Mouse (Mus musculus) megakaryocyte, embryonic 14.5 days (primary cell): ENCODE data around the gene Tbx1. TPM values are rescaled to one million over a fixed set of nuclear protein-coding genes. Genes with fewer than 3 reads are reported as not detected.

Experiments used
- H3K27me3 ChIP-seq: replicated peaks from 2 replicates; pipeline ENCODE3; 2012; ENCODE audit warnings: inconsistent platforms
- H3K36me3 ChIP-seq: replicated peaks from 2 replicates; pipeline ENCODE3; 2012; ENCODE audit warnings: low read length, inconsistent platforms, mixed read lengths
- H3K4me1 ChIP-seq: 2 replicates; pipeline ENCODE4 v1.6.1; 2012; ENCODE audit warnings: inconsistent platforms
- H3K4me3 ChIP-seq: replicated peaks from 2 replicates; pipeline ENCODE3; 2012; ENCODE audit warnings: moderate library complexity, mild to moderate bottlenecking, inconsistent platforms
- H3K9me3 ChIP-seq: 2 replicates; pipeline ENCODE4 v1.6.1; 2012; ENCODE audit warnings: inconsistent platforms
- FLI1 ChIP-seq: IDR thresholded peaks from 2 replicates; pipeline ENCODE4 v1.6.1; 2012; ENCODE audit warnings: low read length, inconsistent platforms, mixed read lengths
- GATA1 ChIP-seq: IDR thresholded peaks from 3 replicates; pipeline ENCODE4 v1.6.1; 2012; ENCODE audit warnings: mixed read lengths, low read length, inconsistent platforms, borderline replicate concordance
- polyA plus RNA-seq: library from polyadenylated mRNA; stranded (reverse); fragments of >175 nt; gene quantifications from 2 replicates; pipeline ENCODE4 v1.2.3, GENCODE M21; 2012; ENCODE audit warnings: low replicate concordance; ENCODE audit not compliant: insufficient read depth

Gene Tbx1
- polyA plus RNA-seq, 1 experiment, result not detected

- Histone ChIP-seq H3K9me3 (no peaks in the 10 kb centered on the region), H3K4me1 (peaks cover 29% of the 10 kb centered on the region), H3K4me3 (no peak overlapping the region), H3K27me3 (peaks cover 96% of the 10 kb centered on the region), H3K36me3 (no peaks in the 10 kb centered on the region)
- TF ChIP-seq FLI1, result no peak
- no peak for TF ChIP-seq GATA1
Observed at GRCm38 (mm10) chr16:18611752-18612151, 21.3 kb upstream of the Tbx1 start.

GRCm38 (mm10) chr16:18609099-18609498 is 18.6 kb upstream of the Tbx1 start:
- no peak for TF ChIP-seq GATA1
- no peak for TF ChIP-seq FLI1
- Histone ChIP-seq H3K36me3 (no peaks in the 10 kb centered on the region), H3K27me3 (peaks cover 98% of the 10 kb centered on the region), H3K9me3 (no peaks in the 10 kb centered on the region), H3K4me1 (peaks cover 33% of the 10 kb centered on the region), H3K4me3 (no peak overlapping the region)

- TF ChIP-seq FLI1 (no peak), GATA1 (no peak)
- Histone ChIP-seq H3K36me3 (no peaks in the 10 kb centered on the region), H3K9me3 (no peaks in the 10 kb centered on the region), H3K4me3 (no peak overlapping the region), H3K4me1 (peaks cover 30% of the 10 kb centered on the region), H3K27me3 (peaks cover 97% of the 10 kb centered on the region)
Observed at GRCm38 (mm10) chr16:18608226-18608625, 17.8 kb upstream of the Tbx1 start.

GRCm38 (mm10) chr16:18605705-18606104 is 15.2 kb upstream of the Tbx1 start:
- no peaks in the 10 kb centered on the region for H3K9me3 ChIP-seq
- TF ChIP-seq GATA1, result no peak
- H3K4me1 ChIP-seq, result peaks cover 38% of the 10 kb centered on the region
- peaks cover 95% of the 10 kb centered on the region for H3K27me3 ChIP-seq
- H3K4me3 ChIP-seq, result no peak overlapping the region
- H3K36me3 ChIP-seq, result no peaks in the 10 kb centered on the region

- H3K27me3 ChIP-seq, result peaks cover 93% of the 10 kb centered on the region
Observed at GRCm38 (mm10) chr16:18604267-18604701, 13.8 kb upstream of the Tbx1 start.

GRCm38 (mm10) chr16:18601447-18601846 is 11.0 kb upstream of the Tbx1 start:
- no peaks in the 10 kb centered on the region for H3K9me3 ChIP-seq
- H3K27me3 ChIP-seq, result peaks cover 86% of the 10 kb centered on the region
- H3K4me1 ChIP-seq, result peaks cover 43% of the 10 kb centered on the region
- TF ChIP-seq GATA1 (no peak), FLI1 (no peak)
- H3K4me3 ChIP-seq, result no peak overlapping the region
- no peaks in the 10 kb centered on the region for H3K36me3 ChIP-seq

More at GRCm38 (mm10) chr16:18604267-18604701, 13.8 kb upstream of the Tbx1 start:
- Histone ChIP-seq H3K9me3 (no peaks in the 10 kb centered on the region), H3K36me3 (no peaks in the 10 kb centered on the region), H3K4me1 (peaks cover 38% of the 10 kb centered on the region), H3K4me3 (no peak overlapping the region)
- TF ChIP-seq FLI1 (no peak), GATA1 (no peak)

- peaks cover 87% of the 10 kb centered on the region for H3K27me3 ChIP-seq
- H3K36me3 ChIP-seq, result no peaks in the 10 kb centered on the region
Observed at GRCm38 (mm10) chr16:18598006-18598405, 7.5 kb upstream of the Tbx1 start.

GRCm38 (mm10) chr16:18596255-18596654 is 5.8 kb upstream of the Tbx1 start:
- Histone ChIP-seq H3K4me3 (no peak overlapping the region), H3K9me3 (no peaks in the 10 kb centered on the region), H3K36me3 (no peaks in the 10 kb centered on the region), H3K27me3 (peaks cover 87% of the 10 kb centered on the region), H3K4me1 (peaks cover 23% of the 10 kb centered on the region)
- TF ChIP-seq GATA1 (no peak), FLI1 (no peak)

More at GRCm38 (mm10) chr16:18598006-18598405, 7.5 kb upstream of the Tbx1 start:
- TF ChIP-seq FLI1 (no peak), GATA1 (no peak)
- H3K4me3 ChIP-seq, result no peak overlapping the region
- H3K4me1 ChIP-seq, result peaks cover 28% of the 10 kb centered on the region
- no peaks in the 10 kb centered on the region for H3K9me3 ChIP-seq

GRCm38 (mm10) chr16:18593930-18594329 is 3.5 kb upstream of the Tbx1 start:
- Histone ChIP-seq H3K4me3 (no peak overlapping the region), H3K36me3 (no peaks in the 10 kb centered on the region), H3K9me3 (no peaks in the 10 kb centered on the region), H3K4me1 (peaks cover 46% of the 10 kb centered on the region), H3K27me3 (peaks cover 92% of the 10 kb centered on the region)
- TF ChIP-seq FLI1 (no peak), GATA1 (no peak)

GRCm38 (mm10) chr16:18591047-18592018 is 862 bp upstream of the Tbx1 start:
- H3K36me3 ChIP-seq, result no peaks in the 10 kb centered on the region
- TF ChIP-seq FLI1 (no peak), GATA1 (no peak)
- H3K4me1 ChIP-seq, result peaks cover 50% of the 10 kb centered on the region
- peak overlapping the region; percentile 71 for H3K4me3 ChIP-seq
- H3K27me3 ChIP-seq, result peaks cover 96% of the 10 kb centered on the region
- H3K9me3 ChIP-seq, result no peaks in the 10 kb centered on the region; the same call in 1 of the 2 replicates
